ENCODE assay signal across 8 mouse cellular contexts in the genomic region with DNA sequence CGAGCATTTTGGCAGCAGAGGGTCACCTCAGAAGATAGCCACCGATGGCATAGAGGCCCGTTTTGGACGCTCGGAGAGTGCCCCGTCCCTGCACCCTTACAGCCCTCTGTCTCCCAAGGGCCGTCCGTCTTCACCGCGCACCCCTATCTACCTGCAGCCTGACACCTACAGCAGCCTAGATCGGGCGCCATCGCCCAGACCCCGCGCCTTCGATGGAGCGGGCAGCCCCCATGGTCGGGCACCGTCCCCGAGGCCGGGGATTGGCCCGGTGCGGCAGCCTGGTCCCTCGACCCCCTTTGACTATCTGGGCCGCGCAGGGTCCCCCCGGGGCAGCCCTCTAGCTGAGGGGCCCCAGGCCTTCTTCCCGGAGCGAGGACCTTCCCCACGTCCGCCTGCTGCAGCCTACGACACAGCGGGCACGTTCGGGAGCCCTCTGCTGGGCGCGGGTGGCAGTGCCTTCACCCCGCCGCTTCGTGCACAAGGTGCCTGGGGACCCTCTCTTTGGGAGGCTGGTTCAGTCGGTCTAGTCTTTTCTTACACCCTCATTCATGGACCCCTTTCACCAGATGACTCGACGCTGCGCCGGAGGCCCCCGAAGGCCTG. TPM values are rescaled to one million over a fixed set of nuclear protein-coding genes. Genes with fewer than 3 reads are reported as not detected.
A peak's percentile ranks its signal among the peaks of the same experiment; 100 is the strongest.
DNase-seq lines count a peak whose midpoint lies in the region; ATAC-seq lines count a peak whose summit lies in the region.

No protein-coding gene starts in this region.

- H3K9ac ChIP-seq in liver, embryonic 11.5 days (ENCODE audit: low read depth, low read length) = 0 out of 2 replicates have a peak overlapping the region, but pooled peaks have one; percentile 34

- peaks cover 14% of the 10 kb centered on the region for H3K27me3 ChIP-seq in liver, embryonic 11.5 days (replicated peaks; ENCODE audit: control insufficient read depth, insufficient read depth, low read length)

- ATAC-seq in liver, embryonic 11.5 days (replicated peaks; ENCODE audit: low FRiP score) = peak; percentile 69

- H3K4me1 ChIP-seq in liver, embryonic 11.5 days (replicated peaks; ENCODE audit: control insufficient read depth, insufficient read depth, low read length) = peaks cover 4% of the 10 kb centered on the region; the same call in 1 of the 2 replicates

- H3K4me2 ChIP-seq in liver, embryonic 11.5 days = peak overlapping the region; percentile 70

- no peaks in the 10 kb centered on the region for H3K9me3 ChIP-seq in liver, embryonic 11.5 days (ENCODE audit: control insufficient read depth, low read length)

- WGBS in liver, embryonic 11.5 days = 12% methylated on average over 46 of the region's 46 CpGs

- H3K27ac ChIP-seq in liver, embryonic 11.5 days (ENCODE audit: low read depth, low read length) = no peak overlapping the region

- H3K4me3 ChIP-seq in liver, embryonic 11.5 days (ENCODE audit: low read depth, low read length) = peak overlapping the region; percentile 31

- DNase-seq in ovary, postnatal 36 days (ENCODE audit: low spot score) = peak; percentile 58
- no peak for DNase-seq in ovary, adult 18-20 months (ENCODE audit: low spot score)
- DNase-seq in cerebellum, postnatal 4 days (ENCODE audit: low spot score in 2 of 2) = peak; percentile 73 to 80
- DNase-seq in heart, adult 18-20 months = peak; percentile 43 to 72
- DNase-seq in kidney, adult 11 months = peak; percentile 31
- DNase-seq in liver, embryonic 11.5 days (ENCODE audit: low spot score) = peak; percentile 66
- DNase-seq in neural tube, embryonic 10.5 days (ENCODE audit: extremely low spot score, low spot score) = peak; percentile 76
- peak; percentile 76 for DNase-seq in thymus, postnatal 0 days (ENCODE audit: low spot score)

- H3K36me3 ChIP-seq in liver, embryonic 11.5 days (ENCODE audit: control insufficient read depth, insufficient read depth, low read length) = 0 out of 2 replicates have a peak, but pooled peaks cover 2% of the 10 kb centered on the region

RNA-seq across cellular contexts. Expression of gene Ppp1r13l, which starts 10.4 kb away (rescaled TPM):
- 10 to 100 TPM; 38.2 to 42.9 TPM for total RNA-seq in heart, adult 18-20 months (2021)
- 3.9 and 4.2 TPM in 2 replicates for polyA plus RNA-seq in liver, embryonic 11.5 days (2014; fragmentation: Nextera tagmentation; extraction: Ambion mirVana)
- polyA plus RNA-seq in thymus, postnatal 0 days (2015; fragmentation: Nextera tagmentation; extraction: Ambion mirVana) = 2.2 and 2.4 TPM in 2 replicates

RNA-seq across cellular contexts. Expression of gene Cd3eap, which starts 10.6 kb away (rescaled TPM):
- total RNA-seq in heart, adult 18-20 months (2021) = 1 to 10 TPM; 9.6 to 10.0 TPM
- polyA plus RNA-seq in liver, embryonic 11.5 days (2014; fragmentation: Nextera tagmentation; extraction: Ambion mirVana) = 28.7 and 30.2 TPM in 2 replicates
- 15.8 and 18.7 TPM in 2 replicates for polyA plus RNA-seq in thymus, postnatal 0 days (2015; fragmentation: Nextera tagmentation; extraction: Ambion mirVana)

RNA-seq across cellular contexts. Expression of gene Ercc2, which starts 11.9 kb away (rescaled TPM):
- 10 to 100 TPM in 1 of 2 experiments, 1 to 10 TPM in 1; 7.6 to 10.4 TPM for total RNA-seq in heart, adult 18-20 months (2021)
- polyA plus RNA-seq in liver, embryonic 11.5 days (2014; fragmentation: Nextera tagmentation; extraction: Ambion mirVana) = 14.0 and 15.6 TPM in 2 replicates
- polyA plus RNA-seq in thymus, postnatal 0 days (2015; fragmentation: Nextera tagmentation; extraction: Ambion mirVana) = 14.3 and 15.1 TPM in 2 replicates

RNA-seq across cellular contexts. Expression of gene Ercc1, which starts 25.3 kb away (rescaled TPM):
- total RNA-seq in heart, adult 18-20 months (2021) = 10 to 100 TPM; 43.5 to 50.3 TPM
- polyA plus RNA-seq in liver, embryonic 11.5 days (2014; fragmentation: Nextera tagmentation; extraction: Ambion mirVana) = 46.4 and 46.8 TPM in 2 replicates
- 59.6 and 67.1 TPM in 2 replicates for polyA plus RNA-seq in thymus, postnatal 0 days (2015; fragmentation: Nextera tagmentation; extraction: Ambion mirVana)

RNA-seq across cellular contexts. Expression of gene Klc3, which starts 34.0 kb away (rescaled TPM):
- under 1 TPM; 0.32 to 0.46 TPM for total RNA-seq in heart, adult 18-20 months (2021)
- 0.71 and 0.99 TPM in 2 replicates for polyA plus RNA-seq in liver, embryonic 11.5 days (2014; fragmentation: Nextera tagmentation; extraction: Ambion mirVana)
- 35.3 and 38.4 TPM in 2 replicates for polyA plus RNA-seq in thymus, postnatal 0 days (2015; fragmentation: Nextera tagmentation; extraction: Ambion mirVana)
